Mouse (Mus musculus) olfactory bulb, adult 2 months (tissue): ENCODE data around the gene Ube3b.

Source experiments
- CTCF ChIP-seq: fragments of 200-500 bp; IDR thresholded peaks from 2 replicates; pipeline ENCODE4 v1.5.1; 2012; ENCODE audit warnings: low read depth, mild to moderate bottlenecking, low read length, moderate library complexity; ENCODE audit not compliant: insufficient read depth
- POLR2A ChIP-seq: fragments of 200-500 bp; IDR thresholded peaks from 2 replicates; pipeline ENCODE4 v1.6.1; 2012; ENCODE audit warnings: mild to moderate bottlenecking, low read depth, low read length, moderate library complexity; ENCODE audit not compliant: insufficient read depth

GRCm38 (mm10) chr5:114374409-114375213 lies 5.8 kb upstream of the Ube3b start:
- no peak for TF ChIP-seq CTCF
- no peak for TF ChIP-seq POLR2A
